Mouse (Mus musculus) lung, postnatal 25 days (tissue): ENCODE measurements at regions not wholly inside any gene's neighbourhood (a gene's known extent, or its start where the extent isn't known, plus 50 kb on each side); places are given as distances from the start of the nearest gene placed in this dataset.
A peak's percentile ranks its signal among the peaks of the same experiment; 100 is the strongest.

Experiments
- DNase-seq: peaks from one replicate; pipeline ENCODE4 v3.0.0; 2022; ENCODE audit warnings: low spot score

GRCm38 (mm10) chr4:142956832-142957429, 255.9 kb downstream of the Prdm2 start:
- no peak for DNase-seq

- DNase-seq = no peak
Observed at GRCm38 (mm10) chr4:142956376-142956775, 256.4 kb downstream of the Prdm2 start.

- no peak for DNase-seq
Observed at GRCm38 (mm10) chr4:142953724-142954123, 259.1 kb downstream of the Prdm2 start.

- no peak for DNase-seq
Observed at GRCm38 (mm10) chr4:142952879-142953278, 259.9 kb downstream of the Prdm2 start.

GRCm38 (mm10) chr4:142947673-142948072, 265.1 kb downstream of the Prdm2 start:
- DNase-seq = no peak

GRCm38 (mm10) chr4:142933627-142934026, 279.2 kb downstream of the Prdm2 start:
- no peak for DNase-seq

GRCm38 (mm10) chr4:142929245-142929644, 283.6 kb downstream of the Prdm2 start:
- no peak for DNase-seq

GRCm38 (mm10) chr4:142927328-142928108, 285.3 kb downstream of the Prdm2 start:
- DNase-seq = no peak

- no peak for DNase-seq
Observed at GRCm38 (mm10) chr4:142925111-142925510, 287.7 kb downstream of the Prdm2 start.

- no peak for DNase-seq
Observed at GRCm38 (mm10) chr4:142909355-142909947, 303.3 kb downstream of the Prdm2 start.

- DNase-seq = no peak
Observed at GRCm38 (mm10) chr4:142908782-142909181, 304.0 kb downstream of the Prdm2 start.

GRCm38 (mm10) chr4:142903356-142904032, 309.3 kb downstream of the Prdm2 start:
- peak; percentile 43 for DNase-seq

- no peak for DNase-seq
Observed at GRCm38 (mm10) chr4:142900792-142901191, 312.0 kb downstream of the Prdm2 start.

- DNase-seq = no peak
Observed at GRCm38 (mm10) chr4:142898994-142899393, 313.8 kb downstream of the Prdm2 start.

GRCm38 (mm10) chr4:142890711-142891110, 322.1 kb downstream of the Prdm2 start:
- DNase-seq = no peak

- no peak for DNase-seq
Observed at GRCm38 (mm10) chr4:142888891-142889290, 323.9 kb downstream of the Prdm2 start.

- no peak for DNase-seq
Observed at GRCm38 (mm10) chr4:142887876-142888275, 324.9 kb downstream of the Prdm2 start.

- DNase-seq = peak; percentile 31
Observed at GRCm38 (mm10) chr4:142880323-142880759, 332.5 kb downstream of the Prdm2 start.

GRCm38 (mm10) chr4:142876151-142876550, 336.6 kb downstream of the Prdm2 start:
- no peak for DNase-seq

GRCm38 (mm10) chr4:142875105-142875504, 337.7 kb downstream of the Prdm2 start:
- no peak for DNase-seq

GRCm38 (mm10) chr4:142866341-142866740, 346.5 kb downstream of the Prdm2 start:
- DNase-seq = no peak

GRCm38 (mm10) chr4:142865593-142865992, 347.2 kb downstream of the Prdm2 start:
- no peak for DNase-seq

GRCm38 (mm10) chr4:142863939-142864338, 348.9 kb downstream of the Prdm2 start:
- DNase-seq = peak; percentile 13
